Mouse (Mus musculus): Measurements from ENCODE around the gene Fam118a. TPM values are rescaled to one million over a fixed set of nuclear protein-coding genes. Genes with fewer than 3 reads are reported as not detected.

The Fam118a gene
- total RNA-seq, 2 experiments from 2014 or later: 28.3 to 31.7 TPM

GRCm38 (mm10) chr15:85054098-85054497, 25.4 kb downstream of the Fam118a start:
- intact Hi-C loops (cut with DNase I): loop anchor here (10.0 kb wide), 1 partner anchor 119 kb away; no protein-coding TSS in a partner anchor

DNA sequence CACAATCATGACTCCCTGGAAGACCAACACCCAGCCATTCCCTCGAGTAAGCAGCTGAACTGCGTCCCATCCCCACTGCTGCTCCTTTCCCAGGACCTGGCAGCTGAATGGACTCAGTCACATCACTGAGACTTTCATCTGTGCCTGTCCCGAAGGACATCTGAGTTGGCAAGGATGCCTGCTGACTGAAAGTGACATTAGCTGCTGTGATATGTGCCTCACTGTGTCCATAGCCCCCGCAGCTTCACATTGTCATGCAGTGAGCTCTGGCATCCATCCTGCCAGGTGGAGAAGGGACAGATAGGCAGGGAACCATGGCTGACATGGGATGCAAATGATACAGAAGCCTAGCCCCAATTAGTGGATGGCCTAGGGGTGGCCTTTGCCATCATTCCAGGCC, 26.4 kb downstream of the Fam118a start:
- intact Hi-C loops (cut with DNase I): loop anchor here (10.0 kb wide), 1 partner anchor 120 kb away; no protein-coding TSS in a partner anchor
- DNase-seq: no peak

More at GRCm38 (mm10) chr15:85054098-85054497, 25.4 kb downstream of the Fam118a start:
- no peak for DNase-seq

- intact Hi-C loops (cut with DNase I): no loop called here
- DNase-seq: no peak
These were observed 34.7 kb downstream of the Fam118a start for GRCm38 (mm10) chr15:85063421-85063820.

GRCm38 (mm10) chr15:85070561-85070960, 41.8 kb downstream of the Fam118a start:
- intact Hi-C loops (cut with DNase I): no loop called here

DNA sequence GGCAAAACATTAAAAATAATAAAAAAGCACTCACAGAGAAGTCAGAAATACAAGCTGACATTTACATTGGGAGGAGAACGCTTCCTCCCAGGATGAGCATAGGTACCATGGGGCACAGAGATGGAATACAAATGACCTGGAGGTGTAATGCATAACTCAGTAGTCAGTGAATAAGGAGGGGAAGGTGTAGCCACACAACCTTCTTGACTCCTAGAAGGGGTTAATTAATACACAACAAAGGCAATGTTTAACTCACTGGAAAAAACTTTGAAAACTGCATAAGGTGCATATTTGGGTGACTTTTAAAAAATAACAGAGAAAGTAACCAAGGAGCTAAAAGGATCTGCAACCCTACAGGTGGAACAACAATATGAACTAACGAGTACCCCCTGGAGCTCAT, 43.9 kb downstream of the Fam118a start:
- intact Hi-C loops (cut with DNase I): no loop called here

More at GRCm38 (mm10) chr15:85070561-85070960, 41.8 kb downstream of the Fam118a start:
- peak; percentile 23 for DNase-seq

DNA sequence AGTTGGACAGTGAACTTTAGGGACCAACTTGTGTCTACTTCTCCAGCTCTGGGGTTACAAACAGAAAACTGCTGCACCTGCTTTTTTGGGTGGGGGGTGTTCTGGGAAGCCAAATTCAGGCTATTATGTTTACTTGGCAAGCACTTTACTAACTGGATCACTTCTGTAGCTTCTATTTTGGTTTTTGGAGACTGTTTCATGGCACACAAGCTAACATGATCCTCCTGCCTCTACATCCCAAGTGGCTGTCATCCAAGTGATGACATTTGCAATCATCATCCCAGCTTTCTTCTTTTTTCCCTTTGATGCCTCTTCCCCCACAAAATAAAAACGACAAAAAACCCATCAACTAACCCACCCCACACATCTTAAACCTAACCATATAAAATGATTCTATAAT, 56.9 kb downstream of the Fam118a start:
- intact Hi-C loops (cut with DNase I): no loop called here
- no peak for DNase-seq

More for the DNA sequence above, 43.9 kb downstream of the Fam118a start:
- no peak for DNase-seq

Other genes starting within 250 kb of the Fam118a start
- gene Phf21b, start 172.9 kb upstream of the Fam118a start, total RNA-seq (2021): 10 to 100 TPM in 1 of 2 experiments, 1 to 10 TPM in 1; 9.3 to 13.1 TPM
- 1 to 10 TPM; 1.6 to 1.7 TPM for gene Gm29666, start 108.9 kb upstream of the Fam118a start, total RNA-seq (2021)
- gene Nup50, start 105.5 kb upstream of the Fam118a start, total RNA-seq (2021): 10 to 100 TPM; 30.5 to 33.9 TPM
- 100 to 1,000 TPM; 134 to 161 TPM for gene 5031439G07Rik, start 40.4 kb upstream of the Fam118a start, total RNA-seq (2021)
- under 1 TPM in 1 of 2 experiments, not detected in 1; 0.48 TPM for gene Upk3a, start 11.8 kb upstream of the Fam118a start, total RNA-seq (2021)
- under 1 TPM; 0.08 to 0.16 TPM for gene Smc1b, start 103.0 kb downstream of the Fam118a start, total RNA-seq (2021)
- under 1 TPM; 0.24 to 0.30 TPM for gene Ribc2, start 103.1 kb downstream of the Fam118a start, total RNA-seq (2021)
- gene Fbln1, start 177.0 kb downstream of the Fam118a start, total RNA-seq (2021): 10 to 100 TPM; 19.0 to 24.7 TPM

All from left cerebral cortex, postnatal 4 days (tissue).